Mouse (Mus musculus): Measurements from ENCODE around the gene Setmar. TPM values are rescaled to one million over a fixed set of nuclear protein-coding genes. Genes with fewer than 3 reads are reported as not detected.

Setmar gene
- polyA plus RNA-seq, 1 experiment = 6.9 TPM

- no peak for TF ChIP-seq POLR2A (IDR thresholded peaks at IDR 0.05; ENCODE audit: insufficient read depth, low read length)
- no peak for TF ChIP-seq EP300 (IDR thresholded peaks at IDR 0.05; ENCODE audit: insufficient read depth, low read depth, low read length)
These were observed 34.0 kb downstream of the Setmar start for GRCm38 (mm10) chr6:108098846-108099217.

GRCm38 (mm10) chr6:108101936-108102830 is 37.3 kb downstream of the Setmar start:
- no peak for TF ChIP-seq EP300 (IDR thresholded peaks at IDR 0.05; ENCODE audit: insufficient read depth, low read depth, low read length)
- TF ChIP-seq POLR2A (IDR thresholded peaks at IDR 0.05; ENCODE audit: insufficient read depth, low read length) = no peak
- no peak for TF ChIP-seq CTCF (IDR thresholded peaks at IDR 0.05; ENCODE audit: low read depth, low read length)
- H3K36me3 ChIP-seq (ENCODE audit: control insufficient read depth, insufficient read depth, low read length, poor library complexity, severe bottlenecking) = no peaks in the 10 kb centered on the region
- H3K27me3 ChIP-seq (ENCODE audit: control insufficient read depth, insufficient read depth, low read length, poor library complexity, severe bottlenecking) = no peaks in the 10 kb centered on the region
- H3K4me3 ChIP-seq (ENCODE audit: low read depth, low read length) = no peak overlapping the region
- H3K9me3 ChIP-seq (replicated peaks; ENCODE audit: control insufficient read depth, insufficient read depth, low read length, poor library complexity, severe bottlenecking) = no peaks in the 10 kb centered on the region
- no peaks in the 10 kb centered on the region for H3K4me1 ChIP-seq (ENCODE audit: control insufficient read depth, insufficient read depth, low read length)
- no peak overlapping the region for H3K27ac ChIP-seq (ENCODE audit: insufficient read depth, low read length)
- H3K9ac ChIP-seq (ENCODE audit: low read depth, poor library complexity, severe bottlenecking) = no peak overlapping the region

More at GRCm38 (mm10) chr6:108098846-108099217, 34.0 kb downstream of the Setmar start:
- Histone ChIP-seq H3K27ac (ENCODE audit: insufficient read depth, low read length) (no peak overlapping the region), H3K4me1 (ENCODE audit: control insufficient read depth, insufficient read depth, low read length) (no peaks in the 10 kb centered on the region), H3K9ac (ENCODE audit: low read depth, poor library complexity, severe bottlenecking) (no peak overlapping the region), H3K36me3 (ENCODE audit: control insufficient read depth, insufficient read depth, low read length, poor library complexity, severe bottlenecking) (no peaks in the 10 kb centered on the region), H3K9me3 (replicated peaks; ENCODE audit: control insufficient read depth, insufficient read depth, low read length, poor library complexity, severe bottlenecking) (no peaks in the 10 kb centered on the region), H3K4me3 (ENCODE audit: low read depth, low read length) (no peak overlapping the region), H3K27me3 (ENCODE audit: control insufficient read depth, insufficient read depth, low read length, poor library complexity, severe bottlenecking) (no peaks in the 10 kb centered on the region)

- H3K4me3 ChIP-seq (ENCODE audit: low read depth, low read length) = no peak overlapping the region
- H3K9me3 ChIP-seq (replicated peaks; ENCODE audit: control insufficient read depth, insufficient read depth, low read length, poor library complexity, severe bottlenecking) = no peaks in the 10 kb centered on the region
- TF ChIP-seq EP300 (IDR thresholded peaks at IDR 0.05; ENCODE audit: insufficient read depth, low read depth, low read length) (no peak), CTCF (IDR thresholded peaks at IDR 0.05; ENCODE audit: low read depth, low read length) (no peak)
- H3K9ac ChIP-seq (ENCODE audit: low read depth, poor library complexity, severe bottlenecking) = no peak overlapping the region
- H3K36me3 ChIP-seq (ENCODE audit: control insufficient read depth, insufficient read depth, low read length, poor library complexity, severe bottlenecking) = no peaks in the 10 kb centered on the region
- no peak overlapping the region for H3K27ac ChIP-seq (ENCODE audit: insufficient read depth, low read length)
- H3K27me3 ChIP-seq (ENCODE audit: control insufficient read depth, insufficient read depth, low read length, poor library complexity, severe bottlenecking) = no peaks in the 10 kb centered on the region
- no peaks in the 10 kb centered on the region for H3K4me1 ChIP-seq (ENCODE audit: control insufficient read depth, insufficient read depth, low read length)
These were observed 42.5 kb downstream of the Setmar start for GRCm38 (mm10) chr6:108107376-108107775.

GRCm38 (mm10) chr6:108110336-108110735 is 45.5 kb downstream of the Setmar start:
- TF ChIP-seq POLR2A (IDR thresholded peaks at IDR 0.05; ENCODE audit: insufficient read depth, low read length) = no peak
- no peak for TF ChIP-seq EP300 (IDR thresholded peaks at IDR 0.05; ENCODE audit: insufficient read depth, low read depth, low read length)
- TF ChIP-seq CTCF (IDR thresholded peaks at IDR 0.05; ENCODE audit: low read depth, low read length) = no peak
- H3K9ac ChIP-seq (ENCODE audit: low read depth, poor library complexity, severe bottlenecking) = no peak overlapping the region
- no peak overlapping the region for H3K4me3 ChIP-seq (ENCODE audit: low read depth, low read length)
- H3K9me3 ChIP-seq (replicated peaks; ENCODE audit: control insufficient read depth, insufficient read depth, low read length, poor library complexity, severe bottlenecking) = no peaks in the 10 kb centered on the region
- H3K4me1 ChIP-seq (ENCODE audit: control insufficient read depth, insufficient read depth, low read length) = no peaks in the 10 kb centered on the region
- no peaks in the 10 kb centered on the region for H3K27me3 ChIP-seq (ENCODE audit: control insufficient read depth, insufficient read depth, low read length, poor library complexity, severe bottlenecking)
- H3K36me3 ChIP-seq (ENCODE audit: control insufficient read depth, insufficient read depth, low read length, poor library complexity, severe bottlenecking) = no peaks in the 10 kb centered on the region
- no peak overlapping the region for H3K27ac ChIP-seq (ENCODE audit: insufficient read depth, low read length)

- Histone ChIP-seq H3K27me3 (ENCODE audit: control insufficient read depth, insufficient read depth, low read length, poor library complexity, severe bottlenecking) (no peaks in the 10 kb centered on the region), H3K4me3 (ENCODE audit: low read depth, low read length) (no peak overlapping the region)
These were observed 46.8 kb downstream of the Setmar start for GRCm38 (mm10) chr6:108111693-108112092.

GRCm38 (mm10) chr6:108114971-108115370 is 50.1 kb downstream of the Setmar start:
- no peak overlapping the region for H3K9ac ChIP-seq (ENCODE audit: low read depth, poor library complexity, severe bottlenecking)
- no peak overlapping the region for H3K4me3 ChIP-seq (ENCODE audit: low read depth, low read length)
- TF ChIP-seq EP300 (IDR thresholded peaks at IDR 0.05; ENCODE audit: insufficient read depth, low read depth, low read length) (no peak), CTCF (IDR thresholded peaks at IDR 0.05; ENCODE audit: low read depth, low read length) (no peak), POLR2A (IDR thresholded peaks at IDR 0.05; ENCODE audit: insufficient read depth, low read length) (no peak)
- no peaks in the 10 kb centered on the region for H3K27me3 ChIP-seq (ENCODE audit: control insufficient read depth, insufficient read depth, low read length, poor library complexity, severe bottlenecking)
- H3K9me3 ChIP-seq (replicated peaks; ENCODE audit: control insufficient read depth, insufficient read depth, low read length, poor library complexity, severe bottlenecking) = no peaks in the 10 kb centered on the region
- no peaks in the 10 kb centered on the region for H3K4me1 ChIP-seq (ENCODE audit: control insufficient read depth, insufficient read depth, low read length)
- no peak overlapping the region for H3K27ac ChIP-seq (ENCODE audit: insufficient read depth, low read length)
- no peaks in the 10 kb centered on the region for H3K36me3 ChIP-seq (ENCODE audit: control insufficient read depth, insufficient read depth, low read length, poor library complexity, severe bottlenecking)

More at GRCm38 (mm10) chr6:108111693-108112092, 46.8 kb downstream of the Setmar start:
- Histone ChIP-seq H3K9ac (ENCODE audit: low read depth, poor library complexity, severe bottlenecking) (no peak overlapping the region), H3K4me1 (ENCODE audit: control insufficient read depth, insufficient read depth, low read length) (no peaks in the 10 kb centered on the region), H3K9me3 (replicated peaks; ENCODE audit: control insufficient read depth, insufficient read depth, low read length, poor library complexity, severe bottlenecking) (no peaks in the 10 kb centered on the region), H3K36me3 (ENCODE audit: control insufficient read depth, insufficient read depth, low read length, poor library complexity, severe bottlenecking) (no peaks in the 10 kb centered on the region), H3K27ac (ENCODE audit: insufficient read depth, low read length) (no peak overlapping the region)
- no peak for TF ChIP-seq POLR2A (IDR thresholded peaks at IDR 0.05; ENCODE audit: insufficient read depth, low read length)

Measured in ES-Bruce4 (cell line).